Mouse (Mus musculus): ENCODE results near the gene Pde4d.

Pde4d gene

GRCm38 (mm10) chr13:109362340-109362739 is 912.6 kb downstream of the Pde4d start:
- no peak for DNase-seq (ENCODE audit: low read depth in 2 of 2, low spot score in 2 of 2)

GRCm38 (mm10) chr13:109374465-109374864 is 924.7 kb downstream of the Pde4d start:
- DNase-seq (ENCODE audit: low read depth in 2 of 2, low spot score in 2 of 2): no peak

DNA sequence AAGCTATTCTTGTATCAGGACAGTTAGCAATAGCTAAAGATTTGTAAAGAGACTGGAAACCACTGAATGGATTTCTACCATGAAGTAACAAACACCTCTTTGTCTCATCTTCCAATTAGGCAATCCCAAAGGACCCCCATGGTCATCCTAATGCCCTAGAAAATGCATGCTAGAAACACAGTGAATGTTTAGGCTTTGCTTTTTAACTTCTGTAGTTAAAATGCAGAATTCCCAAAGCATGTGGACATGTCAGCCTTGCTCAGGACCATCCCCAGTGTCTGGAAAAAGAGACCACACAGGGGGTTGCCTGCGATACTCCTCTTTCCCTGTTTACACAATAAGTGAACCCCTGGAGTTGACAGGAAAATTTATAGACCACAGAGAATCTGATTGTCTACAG is 926.9 kb downstream of the Pde4d start:
- DNase-seq (ENCODE audit: low read depth in 2 of 2, low spot score in 2 of 2): no peak

- no peak for DNase-seq (ENCODE audit: low read depth in 2 of 2, low spot score in 2 of 2)
Observed at GRCm38 (mm10) chr13:109380149-109380548, 930.4 kb downstream of the Pde4d start.

DNA sequence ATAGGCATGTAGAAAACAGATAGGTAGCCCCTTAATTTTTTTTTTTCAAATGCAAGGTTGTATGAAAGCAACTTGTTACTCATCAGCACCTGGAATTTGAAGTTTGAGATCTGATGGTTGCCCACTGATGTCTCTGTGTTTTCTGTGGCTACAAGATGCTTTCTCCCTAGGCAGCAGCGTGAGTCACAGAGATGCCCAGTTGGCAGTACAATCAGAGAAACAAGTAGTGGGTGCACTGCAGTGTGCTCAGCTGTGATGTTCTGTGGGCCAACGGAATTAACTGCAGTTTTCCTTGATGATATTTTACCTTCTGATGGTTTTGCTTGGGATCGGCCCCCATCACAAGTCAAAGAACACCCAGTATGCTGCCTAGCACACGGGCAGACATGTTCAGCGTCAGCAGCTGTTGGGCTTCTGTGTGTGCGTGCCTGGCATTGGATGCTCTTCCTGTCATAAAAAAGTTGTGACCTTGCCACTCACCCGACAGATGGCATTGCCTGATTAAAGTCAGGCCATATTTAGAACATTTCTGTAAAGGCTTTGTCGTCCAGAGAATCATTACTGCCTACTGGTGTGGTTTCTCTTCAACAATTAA is 939.0 kb downstream of the Pde4d start:
- no peak for DNase-seq (ENCODE audit: low read depth in 2 of 2, low spot score in 2 of 2)

GRCm38 (mm10) chr13:109402396-109402795 is 952.6 kb downstream of the Pde4d start:
- no peak for DNase-seq (ENCODE audit: low read depth in 2 of 2, low spot score in 2 of 2)

- no peak for DNase-seq (ENCODE audit: low read depth in 2 of 2, low spot score in 2 of 2)
Observed at GRCm38 (mm10) chr13:109402936-109403335, 953.2 kb downstream of the Pde4d start.

GRCm38 (mm10) chr13:109406341-109406740 is 956.6 kb downstream of the Pde4d start:
- no peak for DNase-seq (ENCODE audit: low read depth in 2 of 2, low spot score in 2 of 2)

DNA sequence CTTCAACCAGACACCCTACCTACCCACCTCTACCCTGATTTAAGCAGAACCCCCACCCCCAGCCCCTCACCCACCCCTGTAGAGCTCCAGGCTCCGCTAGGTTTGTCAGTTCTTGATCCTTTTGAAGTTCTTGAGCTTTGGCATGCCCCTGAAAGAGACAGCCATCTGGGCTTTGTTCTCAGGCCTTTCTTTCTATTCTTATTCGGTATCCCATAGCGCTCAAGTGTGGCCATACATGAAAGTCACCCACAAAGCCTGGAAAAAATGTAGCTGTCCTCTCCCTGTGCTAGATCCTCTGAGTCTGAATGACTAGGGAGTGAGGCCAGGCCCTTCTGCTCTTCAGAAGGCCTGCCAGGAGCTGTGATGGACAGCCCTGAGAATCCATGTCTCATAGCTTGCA is 957.6 kb downstream of the Pde4d start:
- DNase-seq (ENCODE audit: low read depth in 2 of 2, low spot score in 2 of 2): no peak

DNA sequence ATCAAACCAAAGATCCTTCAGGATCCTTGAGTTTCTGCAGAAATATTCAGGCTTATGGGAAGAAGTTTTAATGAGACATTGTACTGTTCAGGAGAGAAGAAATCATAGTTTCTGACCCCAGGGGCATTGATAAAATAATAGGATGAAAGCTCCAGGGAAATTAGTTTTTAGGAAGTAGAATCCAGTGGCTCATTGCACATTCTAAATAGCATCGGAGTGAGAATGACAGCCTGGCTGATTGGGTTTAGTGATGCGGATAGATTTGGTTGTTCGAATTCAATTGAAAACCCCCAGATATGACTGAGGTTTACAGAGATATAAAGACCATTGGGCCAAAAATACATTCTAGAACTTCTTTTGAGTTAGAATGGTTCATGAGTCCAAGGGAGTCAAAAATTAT is 970.7 kb downstream of the Pde4d start:
- DNase-seq (ENCODE audit: low read depth in 2 of 2, low spot score in 2 of 2): no peak

DNA sequence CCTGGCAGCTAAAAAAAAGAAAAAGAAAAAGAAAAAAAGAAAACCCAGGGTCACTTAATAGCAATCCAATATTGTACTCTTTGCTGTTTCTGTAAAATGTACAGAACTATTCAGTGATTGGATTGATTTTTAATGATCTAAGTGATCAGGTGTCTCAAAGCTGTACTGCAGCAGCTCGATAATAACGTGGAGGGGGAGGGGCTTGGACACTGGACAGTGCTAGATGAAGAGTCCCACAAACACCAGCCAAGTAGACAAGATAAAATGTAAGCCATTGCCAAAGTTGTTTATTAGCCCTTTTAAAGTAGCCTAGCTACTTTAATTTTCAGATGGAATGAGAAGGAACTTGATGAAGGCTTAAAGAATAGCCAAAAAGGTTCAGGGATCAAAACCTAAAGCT is 975.2 kb downstream of the Pde4d start:
- no peak for DNase-seq (ENCODE audit: low read depth in 2 of 2, low spot score in 2 of 2)

DNA sequence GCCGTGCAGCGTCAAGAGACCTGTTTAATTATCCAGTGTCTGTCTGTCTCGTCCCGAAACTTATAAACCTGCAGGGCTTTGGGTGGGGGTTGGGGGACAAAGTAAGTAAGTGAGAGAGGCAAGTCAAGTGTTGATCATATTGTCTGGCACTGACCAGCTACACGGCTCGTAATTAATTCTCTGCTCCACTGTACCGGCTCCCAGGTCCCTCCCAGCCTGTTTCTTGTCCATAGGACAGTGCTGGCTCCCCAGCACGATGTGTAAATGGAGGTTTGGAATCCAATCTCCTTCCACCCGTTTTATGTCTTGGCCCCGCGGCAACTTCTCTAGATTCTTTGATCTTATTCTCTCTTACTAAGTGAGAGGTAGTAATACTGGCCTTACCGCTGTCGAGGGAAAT is 975.8 kb downstream of the Pde4d start:
- no peak for DNase-seq (ENCODE audit: low read depth in 2 of 2, low spot score in 2 of 2)

GRCm38 (mm10) chr13:109426058-109426457 is 976.3 kb downstream of the Pde4d start:
- DNase-seq (ENCODE audit: low read depth in 2 of 2, low spot score in 2 of 2): no peak

DNA sequence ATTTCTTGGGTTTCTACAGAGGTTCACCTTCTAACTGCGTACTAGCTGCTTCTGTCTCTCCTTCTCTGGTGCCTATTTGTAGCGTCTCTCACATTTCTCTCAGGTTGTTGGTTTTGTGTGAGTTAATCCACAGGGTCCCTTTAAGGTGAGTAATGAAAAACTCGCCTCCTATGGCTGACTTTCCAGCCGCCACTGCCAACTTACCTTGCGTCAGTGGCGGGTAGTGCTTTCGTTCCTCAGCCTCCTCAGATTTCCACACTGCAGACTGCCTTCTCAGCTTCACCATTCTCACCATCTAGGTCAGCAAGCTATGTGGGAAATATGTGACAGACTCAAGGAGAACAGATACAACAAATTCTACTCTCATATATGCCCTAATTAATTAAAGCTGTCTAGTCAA is 977.8 kb downstream of the Pde4d start:
- DNase-seq (ENCODE audit: low read depth in 2 of 2, low spot score in 2 of 2): no peak

GRCm38 (mm10) chr13:109429544-109429943 is 979.8 kb downstream of the Pde4d start:
- DNase-seq (ENCODE audit: low read depth in 2 of 2, low spot score in 2 of 2): no peak

- DNase-seq (ENCODE audit: low read depth in 2 of 2, low spot score in 2 of 2): no peak
Observed at GRCm38 (mm10) chr13:109437231-109437776, 987.6 kb downstream of the Pde4d start.

DNA sequence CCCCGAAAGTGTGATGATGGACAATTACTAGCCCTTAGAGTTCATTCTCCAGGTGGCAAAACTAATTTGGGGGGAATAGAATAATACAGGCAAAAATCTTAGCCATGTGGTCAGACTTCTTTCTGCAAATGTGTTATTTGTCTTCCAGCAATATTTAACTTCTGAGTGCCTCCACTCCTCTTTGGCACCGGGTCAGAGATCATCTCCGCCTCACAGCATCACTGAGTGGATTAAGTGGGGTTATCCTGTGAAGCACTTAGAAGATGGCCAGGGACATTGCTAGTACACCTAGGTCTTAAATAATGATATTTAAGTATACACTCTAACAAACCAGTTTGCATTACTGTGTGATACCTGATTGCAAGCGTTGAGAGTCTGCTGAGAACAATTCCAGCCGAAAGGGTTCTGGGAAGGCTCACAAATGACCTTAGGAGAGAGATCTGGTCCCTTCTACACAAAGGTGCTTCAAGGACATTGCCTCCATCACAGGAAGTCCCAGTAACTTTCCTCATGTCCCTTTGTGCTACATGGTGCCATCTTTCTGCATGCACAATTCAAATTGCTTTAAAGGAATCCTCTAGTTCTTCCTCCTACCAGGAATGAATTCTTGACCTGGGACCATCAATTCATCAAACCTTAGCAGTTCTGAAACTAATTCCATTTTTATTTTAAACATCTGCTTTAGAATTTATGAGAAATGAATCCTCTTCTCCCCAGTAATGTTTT is 989.9 kb downstream of the Pde4d start:
- no peak for DNase-seq (ENCODE audit: low read depth in 2 of 2, low spot score in 2 of 2)

- peak; percentile 9 to 29 for DNase-seq (ENCODE audit: low read depth in 2 of 2, low spot score in 2 of 2)
Observed at GRCm38 (mm10) chr13:109440331-109440730, 990.6 kb downstream of the Pde4d start.

GRCm38 (mm10) chr13:109440881-109441280 is 991.1 kb downstream of the Pde4d start:
- DNase-seq (ENCODE audit: low read depth in 2 of 2, low spot score in 2 of 2): peak; percentile 26 to 39

DNA sequence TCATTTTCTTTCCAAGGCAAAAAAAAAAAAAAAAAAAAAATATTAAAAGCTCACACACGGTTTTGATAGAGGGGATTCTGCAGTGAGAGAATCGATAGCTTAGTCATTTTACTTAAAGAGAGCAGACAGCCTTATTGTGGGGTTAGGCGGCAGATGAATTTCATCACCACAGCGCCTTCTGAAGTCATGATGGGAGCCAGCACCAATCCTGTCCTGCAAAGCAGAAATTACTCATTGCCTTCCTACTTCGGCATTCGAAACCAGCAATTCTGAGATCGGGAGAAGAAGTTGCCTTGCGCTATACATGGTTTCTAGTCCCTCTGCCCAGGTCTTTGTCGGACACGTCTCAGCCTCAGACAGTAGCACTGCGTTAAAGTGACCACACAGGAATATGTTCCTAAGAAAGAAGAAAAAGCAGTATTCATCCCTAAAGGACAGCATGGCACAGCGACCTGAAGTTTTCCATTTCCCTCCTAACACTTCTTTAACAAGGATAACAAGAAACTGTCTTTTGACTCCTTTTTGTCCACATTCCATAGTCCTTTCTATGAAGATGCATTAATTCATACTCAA is 991.7 kb downstream of the Pde4d start:
- DNase-seq (ENCODE audit: low read depth in 2 of 2, low spot score in 2 of 2): no peak

DNA sequence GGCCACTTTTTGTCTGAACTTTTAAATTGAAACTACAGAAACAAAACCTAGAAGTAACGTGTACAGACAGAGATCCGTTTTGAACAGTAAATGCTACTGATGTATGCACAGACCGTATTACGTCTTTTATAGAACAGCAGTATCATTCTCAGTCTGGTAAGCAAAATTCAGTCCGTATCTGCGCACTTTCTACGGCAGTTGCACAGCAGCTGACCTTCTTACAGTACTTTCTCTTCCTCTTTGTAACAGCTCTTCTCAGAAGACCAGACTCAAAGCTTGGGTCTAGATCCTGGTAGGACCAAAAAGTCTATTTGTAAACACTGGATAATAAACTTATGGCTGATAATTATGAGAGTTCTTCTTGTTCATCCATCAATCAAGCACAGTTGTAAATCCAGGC is 996.4 kb downstream of the Pde4d start:
- no peak for DNase-seq (ENCODE audit: low read depth in 2 of 2, low spot score in 2 of 2)

DNA sequence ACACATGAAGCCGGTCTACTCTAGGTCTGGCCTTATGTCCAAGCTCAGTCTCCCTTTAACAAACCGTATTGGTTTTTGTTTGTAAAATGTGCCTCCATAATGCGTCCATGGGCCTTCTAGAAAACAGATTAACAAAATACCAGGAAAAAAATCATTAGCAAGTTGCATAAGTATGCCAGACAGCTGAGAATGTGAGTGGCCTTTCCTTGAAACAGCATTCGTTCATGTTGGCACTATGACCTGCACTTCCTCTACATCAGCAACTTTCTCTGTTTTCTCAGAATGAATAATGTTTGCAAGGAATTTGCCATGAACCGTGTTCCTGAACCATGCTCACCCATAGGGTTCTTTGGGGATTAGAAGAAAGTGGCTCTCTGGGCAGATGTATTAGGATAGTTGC is 998.4 kb downstream of the Pde4d start:
- DNase-seq (ENCODE audit: low read depth in 2 of 2, low spot score in 2 of 2): no peak
